8 mouse cellular contexts compared by ENCODE assay signal in genomic region chr7:105639756-105640155, GRCm38 (mm10). TPM values are rescaled to one million over a fixed set of nuclear protein-coding genes. Genes with fewer than 3 reads are reported as not detected.
DNase-seq lines count a peak whose midpoint lies in the region; ATAC-seq lines count a peak whose summit lies in the region.

Timm10b (plus strand) TSS chr7:105640056.

- H3K9ac ChIP-seq in neural tube, embryonic 11.5 days (ENCODE audit: low read length) = peak within 1 kb of the TSS; percentile 79
- peak within 1 kb of the TSS; percentile 90 for H3K9ac ChIP-seq in embryonic facial prominence, embryonic 12.5 days
- H3K9ac ChIP-seq in heart, embryonic 16.5 days (ENCODE audit: low read length) = peak within 1 kb of the TSS; percentile 91
- H3K9ac ChIP-seq in neural tube, embryonic 14.5 days (replicated peaks; ENCODE audit: low read depth, low read length) = peak within 1 kb of the TSS; percentile 75

- WGBS in neural tube, embryonic 11.5 days = 0% methylated on average over 2 of the region's 2 CpGs
- WGBS in embryonic facial prominence, embryonic 12.5 days = 8% methylated on average over 2 of the region's 2 CpGs
- WGBS in heart, embryonic 16.5 days = 0% methylated on average over 2 of the region's 2 CpGs
- WGBS in neural tube, embryonic 14.5 days = 4% methylated on average over 2 of the region's 2 CpGs

- intact Hi-C loops in left cerebral cortex, postnatal 4 days (cut with DNase I) = loop anchor here (10.0 kb wide), 1 partner anchor 165 kb away; no protein-coding TSS in a partner anchor

- no peaks in the 10 kb centered on the region for H3K27me3 ChIP-seq in neural tube, embryonic 11.5 days (ENCODE audit: control insufficient read depth, insufficient read depth, low read length)
- no peaks in the 10 kb centered on the region for H3K27me3 ChIP-seq in embryonic facial prominence, embryonic 12.5 days
- H3K27me3 ChIP-seq in heart, embryonic 16.5 days (ENCODE audit: control insufficient read depth, insufficient read depth, low read length) = no peaks in the 10 kb centered on the region
- no peaks in the 10 kb centered on the region for H3K27me3 ChIP-seq in neural tube, embryonic 14.5 days (ENCODE audit: control insufficient read depth, insufficient read depth, low read length)

- H3K4me1 ChIP-seq in neural tube, embryonic 11.5 days (ENCODE audit: control insufficient read depth, insufficient read depth, low read length) = peaks cover 11% of the 10 kb centered on the region
- H3K4me1 ChIP-seq in embryonic facial prominence, embryonic 12.5 days = peaks cover 18% of the 10 kb centered on the region
- peaks cover 20% of the 10 kb centered on the region for H3K4me1 ChIP-seq in heart, embryonic 16.5 days (ENCODE audit: control insufficient read depth, insufficient read depth, low read length)
- peaks cover 25% of the 10 kb centered on the region for H3K4me1 ChIP-seq in neural tube, embryonic 14.5 days (ENCODE audit: control insufficient read depth, insufficient read depth, low read length)

- H3K4me2 ChIP-seq in neural tube, embryonic 11.5 days (ENCODE audit: low read depth) = peak within 1 kb of the TSS; percentile 77
- H3K4me2 ChIP-seq in embryonic facial prominence, embryonic 12.5 days (replicated peaks) = peak within 1 kb of the TSS; percentile 87
- peak within 1 kb of the TSS; percentile 98 for H3K4me2 ChIP-seq in heart, embryonic 16.5 days (ENCODE audit: low read depth, low read length)
- peak within 1 kb of the TSS; percentile 96 for H3K4me2 ChIP-seq in neural tube, embryonic 14.5 days (ENCODE audit: low read depth, low read length)

- no peak for DNase-seq in neural tube, embryonic 11.5 days (ENCODE audit: low spot score)
- DNase-seq in neural tube, embryonic 10.5 days (ENCODE audit: extremely low spot score, low spot score) = no peak
- no peak for DNase-seq in left cerebral cortex, postnatal 4 days
- no peak for DNase-seq in cerebellum, adult 18-20 months
- DNase-seq in lung, postnatal 10 days = no peak

- H3K36me3 ChIP-seq in neural tube, embryonic 11.5 days (ENCODE audit: control insufficient read depth, insufficient read depth, low read length) = peaks cover 2% of the 10 kb centered on the region; the same call in 1 of the 2 replicates
- H3K36me3 ChIP-seq in embryonic facial prominence, embryonic 12.5 days = peaks cover 43% of the 10 kb centered on the region
- H3K36me3 ChIP-seq in heart, embryonic 16.5 days (ENCODE audit: control insufficient read depth, insufficient read depth) = peaks cover 33% of the 10 kb centered on the region
- peaks cover 14% of the 10 kb centered on the region for H3K36me3 ChIP-seq in neural tube, embryonic 14.5 days (ENCODE audit: control insufficient read depth, insufficient read depth, low read length)

- ATAC-seq in neural tube, embryonic 11.5 days (ENCODE audit: insufficient read depth, low FRiP score, low TSS enrichment) = peak; percentile 17
- ATAC-seq in embryonic facial prominence, embryonic 12.5 days (ENCODE audit: insufficient number of reproducible peaks, insufficient read depth, low FRiP score, low TSS enrichment) = no peak
- ATAC-seq in heart, embryonic 16.5 days (replicated peaks; ENCODE audit: extremely low read depth, insufficient read depth, low FRiP score) = no peak
- no peak for ATAC-seq in neural tube, embryonic 14.5 days (ENCODE audit: low read depth)

- H3K27ac ChIP-seq in neural tube, embryonic 11.5 days (ENCODE audit: low read depth, low read length) = peak within 1 kb of the TSS; percentile 62
- peak within 1 kb of the TSS; percentile 77 for H3K27ac ChIP-seq in embryonic facial prominence, embryonic 12.5 days
- H3K27ac ChIP-seq in heart, embryonic 16.5 days (ENCODE audit: low read length) = peak within 1 kb of the TSS; percentile 94
- H3K27ac ChIP-seq in neural tube, embryonic 14.5 days (ENCODE audit: low read depth, low read length) = peak within 1 kb of the TSS; percentile 86

- no peaks in the 10 kb centered on the region for H3K9me3 ChIP-seq in neural tube, embryonic 11.5 days (ENCODE audit: control insufficient read depth, low read length)
- H3K9me3 ChIP-seq in embryonic facial prominence, embryonic 12.5 days = no peaks in the 10 kb centered on the region
- H3K9me3 ChIP-seq in heart, embryonic 16.5 days (replicated peaks; ENCODE audit: control insufficient read depth, low read length) = no peaks in the 10 kb centered on the region
- no peaks in the 10 kb centered on the region for H3K9me3 ChIP-seq in neural tube, embryonic 14.5 days (ENCODE audit: control insufficient read depth, low read length)

- H3K4me3 ChIP-seq in neural tube, embryonic 11.5 days (ENCODE audit: low read depth, low read length) = peak within 1 kb of the TSS; percentile 75
- peak within 1 kb of the TSS; percentile 76 for H3K4me3 ChIP-seq in embryonic facial prominence, embryonic 12.5 days
- peak within 1 kb of the TSS; percentile 81 for H3K4me3 ChIP-seq in heart, embryonic 16.5 days (ENCODE audit: low read length)
- peak within 1 kb of the TSS; percentile 69 for H3K4me3 ChIP-seq in neural tube, embryonic 14.5 days (ENCODE audit: low read depth, low read length)

RNA-seq across cellular contexts. Expression of gene Timm10b, which starts in this region (rescaled TPM):
- polyA plus RNA-seq in neural tube, embryonic 11.5 days (2014; fragmentation: Nextera tagmentation; extraction: Ambion mirVana) = 151 and 157 TPM in 2 replicates
- polyA plus RNA-seq in embryonic facial prominence, embryonic 12.5 days (2016; fragmentation: Nextera tagmentation; extraction: Ambion mirVana) = 154 and 170 TPM in 2 replicates
- 147 and 158 TPM in 2 replicates for polyA plus RNA-seq in heart, embryonic 16.5 days (2015; fragmentation: Nextera tagmentation; extraction: Ambion mirVana)
- 10 to 100 TPM; 63.7 to 70.1 TPM for total RNA-seq in left cerebral cortex, postnatal 4 days (2021)
- polyA plus RNA-seq in neural tube, embryonic 14.5 days (2014; fragmentation: Nextera tagmentation; extraction: Ambion mirVana) = 155 and 163 TPM in 2 replicates
